Mouse (Mus musculus) testis, adult 2 months (tissue): ENCODE data around the gene Gpx4.

ENCODE experiments used
- CTCF ChIP-seq: fragments of 200-500 bp; IDR thresholded peaks from 2 replicates; pipeline ENCODE4 v1.5.1; 2012; ENCODE audit warnings: low read depth, mild to moderate bottlenecking, inconsistent platforms, low read length, moderate library complexity; ENCODE audit not compliant: control insufficient read depth, insufficient read depth, insufficient replicate concordance
- POLR2A ChIP-seq: fragments of 200-500 bp; IDR thresholded peaks from 2 replicates; pipeline ENCODE4 v1.6.1; 2012; ENCODE audit warnings: low read depth, mild to moderate bottlenecking, inconsistent platforms, low read length, moderate library complexity; ENCODE audit not compliant: control insufficient read depth

DNA sequence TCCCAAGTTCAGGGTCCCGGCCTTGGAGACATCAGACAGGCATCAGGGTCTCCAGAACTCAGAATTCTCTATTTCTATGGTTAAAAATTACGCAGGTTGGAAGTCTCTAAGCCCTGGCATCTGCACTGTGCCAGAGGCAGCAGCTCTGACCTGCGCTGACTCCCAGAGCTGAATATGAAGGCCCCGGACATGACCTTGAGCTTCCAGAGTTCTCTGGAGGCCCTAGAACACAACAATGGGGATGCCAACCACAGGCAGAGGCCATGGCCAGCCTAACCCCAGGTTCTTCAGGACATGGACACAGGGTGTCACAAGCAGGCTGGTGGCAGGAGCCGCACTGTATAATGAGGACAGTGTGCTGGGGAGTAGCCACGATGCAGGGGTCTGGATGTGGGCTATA, 47.1 kb downstream of the Gpx4 start:
- TF ChIP-seq CTCF: no peak
- no peak for TF ChIP-seq POLR2A
